Mouse (Mus musculus): ENCODE data around the gene Trat1.
A peak's percentile ranks its signal among the peaks of the same experiment; 100 is the strongest.

Gene Trat1

GRCm38 (mm10) chr16:48719679-48720078 lies 52.1 kb downstream of the Trat1 start:
- no peak for DNase-seq (ENCODE audit: low read depth)

DNA sequence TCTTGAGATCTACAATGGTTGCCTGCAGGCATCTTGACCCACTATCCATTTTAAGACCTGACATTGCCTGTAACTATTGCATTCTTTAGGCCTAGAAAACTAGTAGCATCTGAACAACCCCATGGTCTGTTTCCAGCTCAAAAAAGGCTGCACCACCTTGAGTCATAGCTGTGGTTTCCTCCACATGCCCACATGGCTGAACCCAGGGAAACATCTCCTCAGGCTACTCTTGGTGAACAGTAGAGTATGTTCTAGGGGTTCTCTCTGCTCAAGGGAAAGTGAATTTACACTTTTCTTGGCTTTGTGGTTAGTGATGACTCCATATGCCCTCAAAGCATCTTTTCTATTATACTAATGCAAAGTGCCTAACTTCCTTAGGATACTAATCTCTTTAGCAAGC lies 55.5 kb downstream of the Trat1 start:
- DNase-seq (ENCODE audit: low read depth) = peak; percentile 40

- no peak for DNase-seq (ENCODE audit: low read depth)
Measured at GRCm38 (mm10) chr16:48701896-48702295, 69.9 kb downstream of the Trat1 start.
